Mouse (Mus musculus): ENCODE measurements around the gene Ccdc173. TPM values are rescaled to one million over a fixed set of nuclear protein-coding genes. Genes with fewer than 3 reads are reported as not detected.

Ccdc173 gene
- total and polyA plus RNA-seq, 2 experiments from 2014 or later, result 1.2 TPM; not detected in 1

- peak; percentile 7 for DNase-seq (ENCODE audit: low spot score)
- TF ChIP-seq EP300 (IDR thresholded peaks at IDR 0.05; ENCODE audit: low read depth) (no peak), CTCF (IDR thresholded peaks at IDR 0.05; ENCODE audit: low read depth) (no peak)
- H3K36me3 ChIP-seq (replicated peaks; ENCODE audit: control insufficient read depth, insufficient read depth, low read length), result no peaks in the 10 kb centered on the region
- H3K9ac ChIP-seq (replicated peaks; ENCODE audit: low read depth, low read length), result peak within 1 kb of the TSS; percentile 83
- ATAC-seq (ENCODE audit: insufficient read depth, low read depth), result no peak
- H3K27me3 ChIP-seq (ENCODE audit: control insufficient read depth, insufficient read depth, low read length), result no peaks in the 10 kb centered on the region
- H3K4me3 ChIP-seq (ENCODE audit: low read depth, low read length), result peak within 1 kb of the TSS; percentile 78
- no peaks in the 10 kb centered on the region for H3K9me3 ChIP-seq (replicated peaks; ENCODE audit: control insufficient read depth, low read length)
- H3K27ac ChIP-seq (ENCODE audit: low read depth), result peak within 1 kb of the TSS; percentile 85
- H3K4me1 ChIP-seq (ENCODE audit: control insufficient read depth, insufficient read depth), result peaks cover 7% of the 10 kb centered on the region
- WGBS, result 5% methylated on average over 12 of the region's 12 CpGs
- peak within 1 kb of the TSS; percentile 70 for H3K4me2 ChIP-seq (ENCODE audit: low read depth, low read length)
Observed at GRCm38 (mm10) chr2:69722273-69722649, 67.1 kb downstream of the Ccdc173 start, which contains the start of gene Ppig. TSS of gene Ppig (plus strand) at chr2:69722545.

DNA sequence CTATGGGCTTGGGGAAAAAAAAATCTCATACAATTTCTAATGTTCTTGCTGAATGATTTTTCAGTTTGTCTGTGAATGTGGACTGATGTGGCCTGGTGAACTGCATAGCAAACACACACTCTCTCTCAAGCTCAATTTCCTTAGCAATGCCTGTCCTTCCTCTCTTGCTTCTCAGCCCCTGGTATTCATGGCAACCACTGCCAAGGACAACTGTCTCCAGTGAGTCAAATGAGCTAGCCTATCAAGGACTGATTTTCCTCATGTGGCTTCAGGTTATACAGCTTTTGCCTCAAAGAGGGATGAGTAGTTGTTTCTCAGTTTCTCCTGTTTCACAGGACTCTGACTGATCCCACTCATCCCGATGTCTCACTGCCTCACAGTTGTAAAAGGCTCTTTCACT lies 70.3 kb downstream of the Ccdc173 start:
- Histone ChIP-seq H3K4me3 (ENCODE audit: low read depth, low read length) (no peak overlapping the region), H3K27ac (ENCODE audit: low read depth) (no peak overlapping the region), H3K4me2 (ENCODE audit: low read depth, low read length) (no peak overlapping the region), H3K36me3 (replicated peaks; ENCODE audit: control insufficient read depth, insufficient read depth, low read length) (no peaks in the 10 kb centered on the region), H3K9ac (replicated peaks; ENCODE audit: low read depth, low read length) (no peak overlapping the region), H3K27me3 (ENCODE audit: control insufficient read depth, insufficient read depth, low read length) (no peaks in the 10 kb centered on the region), H3K9me3 (replicated peaks; ENCODE audit: control insufficient read depth, low read length) (no peaks in the 10 kb centered on the region), H3K4me1 (ENCODE audit: control insufficient read depth, insufficient read depth) (peaks cover 2% of the 10 kb centered on the region; the same call in 1 of the 2 replicates)
- no peak for DNase-seq (ENCODE audit: low spot score)
- ATAC-seq (ENCODE audit: insufficient read depth, low read depth), result no peak
- 75% methylated on average over 1 of the region's 1 CpGs for WGBS
- TF ChIP-seq CTCF (IDR thresholded peaks at IDR 0.05; ENCODE audit: low read depth) (no peak), EP300 (IDR thresholded peaks at IDR 0.05; ENCODE audit: low read depth) (no peak)

- H3K9ac ChIP-seq (replicated peaks; ENCODE audit: low read depth, low read length), result no peak overlapping the region
- DNase-seq (ENCODE audit: low spot score), result no peak
- ATAC-seq (ENCODE audit: insufficient read depth, low read depth), result no peak
- 57% methylated on average over 3 of the region's 3 CpGs for WGBS
- H3K27ac ChIP-seq (ENCODE audit: low read depth), result no peak overlapping the region
- H3K4me1 ChIP-seq (ENCODE audit: control insufficient read depth, insufficient read depth), result 0 out of 2 replicates have a peak, but pooled peaks cover 6% of the 10 kb centered on the region
- H3K9me3 ChIP-seq (replicated peaks; ENCODE audit: control insufficient read depth, low read length), result no peaks in the 10 kb centered on the region
- no peaks in the 10 kb centered on the region for H3K36me3 ChIP-seq (replicated peaks; ENCODE audit: control insufficient read depth, insufficient read depth, low read length)
- no peak for TF ChIP-seq EP300 (IDR thresholded peaks at IDR 0.05; ENCODE audit: low read depth)
- TF ChIP-seq CTCF (IDR thresholded peaks at IDR 0.05; ENCODE audit: low read depth), result no peak
- no peak overlapping the region for H3K4me3 ChIP-seq (ENCODE audit: low read depth, low read length)
- no peaks in the 10 kb centered on the region for H3K27me3 ChIP-seq (ENCODE audit: control insufficient read depth, insufficient read depth, low read length)
- H3K4me2 ChIP-seq (ENCODE audit: low read depth, low read length), result no peak overlapping the region
Observed at GRCm38 (mm10) chr2:69716483-69716882, 72.9 kb downstream of the Ccdc173 start.

GRCm38 (mm10) chr2:69714126-69714525 lies 75.2 kb downstream of the Ccdc173 start:
- DNase-seq (ENCODE audit: low spot score) (no peak), ATAC-seq (ENCODE audit: insufficient read depth, low read depth) (no peak)
- 0 out of 2 replicates have a peak, but pooled peaks cover 7% of the 10 kb centered on the region for H3K36me3 ChIP-seq (replicated peaks; ENCODE audit: control insufficient read depth, insufficient read depth, low read length)
- no peak overlapping the region for H3K4me2 ChIP-seq (ENCODE audit: low read depth, low read length)
- no peak overlapping the region for H3K9ac ChIP-seq (replicated peaks; ENCODE audit: low read depth, low read length)
- no peak overlapping the region for H3K4me3 ChIP-seq (ENCODE audit: low read depth, low read length)
- 70% methylated on average over 5 of the region's 5 CpGs for WGBS
- H3K27ac ChIP-seq (ENCODE audit: low read depth), result no peak overlapping the region
- H3K27me3 ChIP-seq (ENCODE audit: control insufficient read depth, insufficient read depth, low read length), result no peaks in the 10 kb centered on the region
- TF ChIP-seq CTCF (IDR thresholded peaks at IDR 0.05; ENCODE audit: low read depth) (no peak), EP300 (IDR thresholded peaks at IDR 0.05; ENCODE audit: low read depth) (no peak)
- 0 out of 2 replicates have a peak, but pooled peaks cover 6% of the 10 kb centered on the region for H3K4me1 ChIP-seq (ENCODE audit: control insufficient read depth, insufficient read depth)
- H3K9me3 ChIP-seq (replicated peaks; ENCODE audit: control insufficient read depth, low read length), result no peaks in the 10 kb centered on the region

DNA sequence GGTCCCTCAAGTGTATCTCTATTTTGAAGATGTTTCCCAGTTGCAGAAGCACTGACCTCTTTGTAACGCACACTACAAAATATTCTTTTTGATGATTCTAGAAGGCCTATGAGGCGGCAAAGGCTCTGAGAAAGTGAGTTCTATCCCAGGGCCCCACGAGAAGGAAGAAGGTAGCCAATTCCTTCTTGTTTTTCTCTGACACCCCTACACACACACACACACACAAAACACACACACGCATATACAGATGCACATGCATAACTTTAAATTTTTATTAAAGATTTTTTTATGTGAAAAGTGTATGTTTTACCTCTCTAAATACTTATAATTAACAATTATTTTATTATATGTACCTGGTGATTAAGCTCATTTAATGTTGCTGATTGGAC lies 75.8 kb downstream of the Ccdc173 start:
- H3K36me3 ChIP-seq (replicated peaks; ENCODE audit: control insufficient read depth, insufficient read depth, low read length), result peaks cover 8% of the 10 kb centered on the region; the same call in 1 of the 2 replicates
- H3K27ac ChIP-seq (ENCODE audit: low read depth), result no peak overlapping the region
- H3K4me3 ChIP-seq (ENCODE audit: low read depth, low read length), result peak overlapping the region; percentile 80
- WGBS, result 26% methylated on average over 4 of the region's 4 CpGs
- ATAC-seq (ENCODE audit: insufficient read depth, low read depth) (no peak), DNase-seq (ENCODE audit: low spot score) (no peak)
- 0 out of 2 replicates have a peak, but pooled peaks cover 6% of the 10 kb centered on the region for H3K4me1 ChIP-seq (ENCODE audit: control insufficient read depth, insufficient read depth)
- no peaks in the 10 kb centered on the region for H3K27me3 ChIP-seq (ENCODE audit: control insufficient read depth, insufficient read depth, low read length)
- no peak for TF ChIP-seq EP300 (IDR thresholded peaks at IDR 0.05; ENCODE audit: low read depth)
- TF ChIP-seq CTCF (IDR thresholded peaks at IDR 0.05; ENCODE audit: low read depth), result no peak
- H3K4me2 ChIP-seq (ENCODE audit: low read depth, low read length), result peak overlapping the region; percentile 90; the same call in 1 of the 2 replicates
- H3K9me3 ChIP-seq (replicated peaks; ENCODE audit: control insufficient read depth, low read length), result no peaks in the 10 kb centered on the region
- no peak overlapping the region; the same call in 1 of the 2 replicates for H3K9ac ChIP-seq (replicated peaks; ENCODE audit: low read depth, low read length)
